Mouse (Mus musculus): ENCODE measurements around the gene Gmpr2. TPM values are rescaled to one million over a fixed set of nuclear protein-coding genes. Genes with fewer than 3 reads are reported as not detected.

Gene Gmpr2
- 10 to 100 TPM; 41.6 to 61.3 TPM for polyA plus RNA-seq (2017; shearing (Covaris generic))

DNA sequence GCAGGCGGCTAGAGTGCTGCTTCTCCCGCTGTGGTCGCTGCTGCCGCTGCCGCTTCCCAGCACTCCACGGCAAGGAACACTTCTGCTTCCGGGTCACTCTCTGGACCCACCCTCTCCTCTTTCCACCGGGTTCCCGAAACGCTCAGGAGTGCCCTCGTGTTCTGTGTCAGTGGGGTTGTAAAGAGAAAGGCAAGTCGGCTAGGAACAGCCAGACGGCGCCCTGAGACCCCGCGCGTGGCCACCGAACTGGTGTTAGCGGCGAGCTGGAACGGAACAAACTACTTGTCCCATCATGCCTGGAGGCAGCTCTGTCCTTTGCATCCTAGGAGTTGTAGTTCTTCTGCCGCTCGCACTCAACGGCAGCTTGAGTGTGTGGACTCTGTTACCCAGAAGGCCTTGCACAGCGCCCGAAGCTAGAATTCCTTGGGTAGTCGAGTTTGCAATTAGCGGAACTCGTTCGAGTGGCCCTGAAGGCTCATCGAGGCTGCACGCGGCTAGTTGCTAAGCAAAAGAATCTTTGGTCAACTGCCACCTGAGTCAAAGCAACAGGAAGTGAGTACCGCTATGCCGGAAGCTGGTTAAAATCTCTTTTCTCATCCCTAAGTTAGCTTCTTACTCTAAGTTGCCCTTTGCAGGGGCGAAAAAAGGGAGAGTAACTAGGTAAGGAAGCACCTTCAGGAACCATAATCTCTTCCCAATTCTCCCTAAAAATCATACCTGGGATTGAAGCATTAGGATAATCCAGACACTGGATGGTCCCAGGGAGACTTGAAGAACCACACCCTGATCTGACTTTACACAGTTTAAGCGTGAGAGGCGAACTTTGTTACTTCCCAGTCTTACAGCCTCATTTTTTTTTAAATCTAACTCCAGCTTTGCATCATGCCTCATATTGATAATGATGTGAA lies at the start of gene Gmpr2, which contains the start of gene Nedd8:
TSS of gene Gmpr2 (plus strand) at position 109 of the 908 bp plus-strand sequence.
TSS of gene Nedd8 (minus strand) at position 292 of the 908 bp plus-strand sequence.

DNA sequence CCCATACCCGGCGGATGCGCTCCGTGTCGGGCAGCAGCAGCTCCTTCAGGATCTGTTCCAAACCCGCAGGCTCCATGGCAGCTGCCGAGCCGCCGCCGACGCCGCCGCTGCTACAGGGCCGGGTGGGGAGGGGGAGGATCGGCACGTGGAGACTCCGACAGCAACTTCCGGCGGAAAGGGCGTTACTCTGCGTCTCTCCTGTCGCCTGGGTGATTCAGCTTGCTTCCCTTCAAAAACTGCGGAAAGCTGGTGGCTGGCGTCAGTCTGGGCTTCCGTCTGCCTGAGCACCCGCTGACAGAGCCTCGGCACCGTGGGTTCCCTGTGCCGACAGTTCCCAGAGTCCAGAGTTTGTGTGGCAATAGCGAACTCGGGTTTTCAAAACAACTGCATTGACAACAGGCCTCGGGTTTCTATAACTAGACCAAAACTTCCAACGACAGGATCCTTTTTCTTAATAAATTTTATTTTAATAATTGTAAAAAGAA lies 36.2 kb upstream of the Gmpr2 start, which contains the start of gene Ipo4:
TSS of gene Ipo4 (minus strand) at position 435 of the 485 bp plus-strand sequence.

DNA sequence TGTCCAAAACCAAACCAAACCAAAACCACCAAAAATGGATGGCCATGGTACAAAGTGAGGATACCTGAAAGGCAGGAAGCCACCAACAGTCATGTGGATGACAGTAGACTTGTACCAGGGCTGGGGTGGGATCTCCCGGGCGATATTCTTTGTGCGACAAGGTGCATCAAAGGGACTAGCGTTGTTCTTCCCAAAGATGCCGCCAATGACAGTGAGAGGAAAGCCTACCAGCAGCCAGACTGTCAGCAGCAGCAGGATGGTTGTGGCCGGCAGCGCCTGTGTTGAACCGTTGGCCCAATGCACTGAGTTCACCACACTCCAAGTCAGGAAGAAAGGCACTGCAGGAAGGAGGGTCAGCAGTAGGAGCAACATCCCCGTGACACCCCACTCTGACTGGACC lies 33.9 kb upstream of the Gmpr2 start, which contains the start of gene Gm49378:
TSS of gene Gm49378 (minus strand) at position 101 of the 400 bp plus-strand sequence.

DNA sequence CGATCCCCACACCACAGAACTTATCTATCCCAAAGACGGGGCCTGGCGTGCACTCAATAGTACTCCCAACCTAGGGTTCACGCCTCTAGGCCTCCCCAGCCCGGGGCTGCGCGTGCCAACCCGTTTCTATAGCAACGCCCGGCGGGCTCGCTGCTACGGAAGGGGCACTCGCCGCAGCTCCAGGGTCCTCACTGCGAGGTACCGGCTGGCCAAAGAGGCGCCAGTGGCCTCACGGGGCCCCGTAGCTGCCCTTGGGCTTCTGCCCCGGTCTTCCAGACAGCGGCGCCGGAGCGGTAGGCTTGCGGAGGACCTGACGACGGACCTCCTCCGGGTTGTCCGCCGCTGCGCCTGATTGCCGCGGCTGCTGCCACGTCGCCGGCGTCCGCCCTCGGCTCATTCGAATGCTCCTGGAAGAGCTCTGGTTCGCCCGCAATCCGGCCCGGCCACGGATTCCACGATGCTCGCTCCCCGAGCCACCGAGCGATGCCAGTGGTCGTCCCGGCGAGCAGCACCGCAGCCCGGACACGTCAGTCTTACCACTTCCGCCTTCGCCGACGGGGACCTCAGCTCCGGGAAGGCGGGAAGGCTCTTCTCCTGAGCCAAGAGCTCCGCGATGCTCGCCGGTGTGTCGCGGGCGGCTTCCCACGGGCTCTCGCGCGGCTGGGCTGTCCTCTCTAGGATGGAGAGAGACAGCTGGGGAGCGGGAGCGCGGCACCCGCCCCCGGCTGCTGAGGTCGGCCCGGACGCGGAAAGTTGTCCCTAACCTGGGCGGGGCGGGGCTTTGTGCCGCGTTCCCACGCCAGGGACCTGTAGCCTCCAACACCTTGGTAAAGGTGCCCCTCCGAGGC lies 28.5 kb upstream of the Gmpr2 start, which contains the start of gene Tm9sf1:
TSS of gene Tm9sf1 (minus strand) at position 747 of the 848 bp plus-strand sequence.

DNA sequence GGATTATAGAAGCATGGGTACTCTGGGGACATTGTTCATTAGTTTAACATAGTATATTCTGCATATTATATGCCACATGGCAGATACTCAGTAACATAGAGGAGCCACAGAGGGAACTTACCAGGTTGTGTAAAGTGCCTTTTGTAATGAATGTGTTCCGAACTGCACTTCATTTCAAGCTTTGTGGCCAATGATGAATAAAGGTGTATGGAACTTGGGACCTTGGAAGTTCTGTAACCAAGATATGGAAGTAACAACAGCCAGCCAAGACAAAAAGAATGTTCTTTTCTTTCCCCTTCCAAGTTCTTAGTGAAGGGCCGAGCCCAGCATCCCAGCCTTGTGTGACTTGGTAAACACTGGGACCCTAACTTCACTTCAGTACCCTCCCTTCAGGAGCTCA lies 21.9 kb upstream of the Gmpr2 start, which contains the start of gene Tssk4:
TSS of gene Tssk4 (plus strand) at position 301 of the 400 bp plus-strand sequence.

DNA sequence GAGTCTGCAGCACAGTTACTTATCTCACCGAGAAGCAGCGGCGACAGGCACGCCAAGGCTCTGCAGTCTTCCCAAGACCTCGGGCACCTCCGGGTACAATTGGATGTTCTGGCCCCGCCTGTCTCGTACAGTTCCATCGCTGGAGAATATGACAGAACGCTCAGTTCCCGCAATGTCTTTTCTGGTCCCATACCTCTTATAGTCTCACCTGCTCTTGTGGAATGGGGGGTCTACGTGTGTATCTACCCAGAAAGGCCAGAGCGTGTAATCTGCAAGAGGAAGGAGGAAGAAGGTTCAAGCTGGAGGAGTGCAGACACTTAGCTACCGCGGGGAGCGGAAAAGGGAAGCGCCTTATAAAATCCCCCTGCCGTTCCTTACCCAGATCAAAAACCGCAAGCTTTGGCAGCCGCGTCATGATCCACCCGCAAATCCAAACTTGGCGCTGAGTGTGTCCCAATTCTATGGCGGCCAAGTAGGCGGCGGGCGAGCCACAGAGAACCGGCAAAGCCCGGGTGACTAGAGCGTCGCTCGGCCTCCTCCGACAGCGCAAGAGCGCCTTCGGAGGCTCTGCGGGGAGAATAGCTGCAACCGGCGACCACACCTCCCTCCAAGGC lies 11.7 kb upstream of the Gmpr2 start, which contains the start of gene Mdp1:
TSS of gene Mdp1 (minus strand) at position 549 of the 614 bp plus-strand sequence.

DNA sequence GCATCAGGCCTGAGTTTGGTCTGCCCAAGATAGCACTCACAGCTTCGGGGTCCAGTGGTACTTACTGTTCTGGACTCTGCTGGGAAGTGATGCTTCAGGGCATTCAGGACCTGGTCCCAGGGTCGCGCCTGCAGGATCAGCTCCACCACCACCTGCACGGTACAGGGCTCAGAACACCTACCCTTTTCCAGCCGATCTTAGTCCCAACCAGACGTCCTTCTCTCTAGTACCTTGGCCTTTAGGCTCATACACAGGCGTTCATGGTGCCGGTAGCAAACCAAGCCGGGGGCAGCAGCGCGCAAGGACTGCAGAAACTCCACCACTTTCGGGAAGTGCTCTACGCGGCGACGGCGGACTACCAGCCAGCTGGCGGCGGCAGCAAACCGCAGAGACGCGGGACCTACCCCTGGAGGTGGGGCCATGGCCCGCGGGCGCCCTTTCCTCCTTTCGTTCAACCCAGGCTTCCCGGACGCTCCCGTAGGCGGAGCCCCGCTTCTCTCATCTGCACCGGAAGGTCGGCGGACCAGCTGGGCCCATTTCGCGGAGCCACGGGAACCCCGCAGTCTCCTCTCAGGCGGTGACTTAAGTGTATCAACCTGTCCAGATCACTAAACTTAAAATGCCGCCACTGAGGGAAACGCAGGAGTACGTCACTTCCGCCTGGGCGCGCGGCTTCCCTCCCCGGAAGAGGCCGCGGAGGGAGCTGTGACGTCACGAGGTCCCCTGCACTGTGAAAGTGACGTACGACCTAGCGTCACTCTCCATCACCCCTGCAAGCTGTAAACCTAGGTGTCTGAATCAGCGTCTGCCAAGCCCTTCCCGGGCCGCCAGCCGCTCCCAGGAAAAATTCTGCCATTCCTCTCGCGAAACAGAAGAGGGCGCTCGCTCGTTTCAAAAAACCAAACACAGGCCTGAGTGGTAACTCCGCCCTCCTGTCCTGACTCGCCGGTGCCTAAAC lies 9.7 kb downstream of the Gmpr2 start, which contains the start of gene Tinf2:
TSS of gene Tinf2 (minus strand) at position 661 of the 958 bp plus-strand sequence.

DNA sequence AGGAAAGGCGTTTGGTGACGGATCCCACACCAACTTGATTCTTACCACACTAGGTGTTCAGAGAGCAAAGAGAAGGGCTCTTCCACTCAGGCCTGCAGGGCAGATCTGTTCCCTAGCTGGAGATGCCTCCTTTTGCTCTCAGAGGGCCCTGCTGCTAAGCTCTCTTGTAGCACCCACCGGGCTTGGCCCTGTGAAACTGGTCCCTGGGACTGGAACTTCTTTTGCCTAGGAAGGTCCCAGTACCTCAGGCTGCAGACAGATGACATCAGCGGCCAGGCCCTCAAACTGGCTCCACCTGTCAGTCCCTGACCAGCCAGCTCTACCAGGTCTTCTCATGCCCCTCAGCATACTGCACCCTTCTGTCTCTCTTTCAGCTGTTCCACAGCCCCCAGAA lies 42.0 kb downstream of the Gmpr2 start, which contains the start of gene Tgm1:
TSS of gene Tgm1 (minus strand) at position 198 of the 394 bp plus-strand sequence.

DNA sequence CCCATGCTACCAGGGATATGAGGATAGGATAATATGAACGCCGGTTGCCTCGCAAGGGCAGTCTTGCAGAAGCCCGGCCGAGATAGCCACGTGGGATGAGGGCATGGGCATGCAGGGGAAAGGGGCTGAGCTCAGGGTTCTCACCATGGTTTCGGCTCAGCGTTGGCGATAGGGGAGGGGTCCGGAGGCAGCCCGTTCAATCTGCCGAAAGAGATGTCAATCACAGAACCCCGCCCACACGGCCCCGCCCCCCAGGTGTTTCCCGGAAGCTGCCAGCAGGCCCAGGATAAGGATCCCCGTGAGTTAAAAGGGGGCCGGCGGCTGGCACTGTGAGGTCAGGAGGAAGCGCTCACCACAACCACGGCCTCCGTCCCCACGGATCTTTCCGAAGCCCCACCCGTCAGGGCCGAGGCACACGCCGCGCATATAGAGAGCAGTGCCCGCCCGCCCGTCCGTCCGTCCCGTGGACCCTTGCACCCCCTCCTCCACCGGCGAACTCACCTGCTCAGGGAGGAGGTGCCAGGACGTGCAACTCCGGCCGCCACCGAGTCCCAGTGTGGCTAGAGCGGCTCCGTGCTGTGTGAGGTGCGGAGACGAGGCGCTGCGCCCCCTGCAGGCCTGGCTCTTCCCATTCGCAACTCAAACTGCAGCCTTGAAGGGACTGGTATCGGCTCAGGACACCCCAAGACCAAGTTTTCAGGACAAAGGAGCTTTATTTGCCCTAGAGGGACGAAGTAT lies 50.1 kb downstream of the Gmpr2 start, which contains the start of gene Rabggta:
TSS of gene Rabggta (minus strand) at position 564 of the 738 bp plus-strand sequence.

Other genes starting within 250 kb of the Gmpr2 start
- gene Dhrs4, start 193.2 kb upstream of the Gmpr2 start, polyA plus RNA-seq (2017; shearing (Covaris generic)): 10 to 100 TPM; 35.9 to 39.8 TPM
- 1 to 10 TPM in 1 of 2 experiments, under 1 TPM in 1; 0.57 to 3.5 TPM for gene Carmil3, start 181.3 kb upstream of the Gmpr2 start, polyA plus RNA-seq (2017; shearing (Covaris generic))
- gene Cpne6, start 161.5 kb upstream of the Gmpr2 start, polyA plus RNA-seq (2017; shearing (Covaris generic)): 1 to 10 TPM in 1 of 2 experiments, under 1 TPM in 1; 0.18 to 1.1 TPM
- 1 to 10 TPM in 1 of 2 experiments, under 1 TPM in 1; 0.36 to 1.6 TPM for gene Nrl, start 147.0 kb upstream of the Gmpr2 start, polyA plus RNA-seq (2017; shearing (Covaris generic))
- 10 to 100 TPM; 21.5 to 51.6 TPM for gene Pck2, start 131.7 kb upstream of the Gmpr2 start, polyA plus RNA-seq (2017; shearing (Covaris generic))
- 100 to 1,000 TPM; 141 to 145 TPM for gene Dcaf11, start 111.9 kb upstream of the Gmpr2 start, polyA plus RNA-seq (2017; shearing (Covaris generic))
- 1 to 10 TPM; 4.4 to 6.9 TPM for gene A730061H03Rik, start 111.5 kb upstream of the Gmpr2 start, polyA plus RNA-seq (2017; shearing (Covaris generic))
- not detected for gene Fitm1, start 96.3 kb upstream of the Gmpr2 start, polyA plus RNA-seq (2017; shearing (Covaris generic))
- 1,000 to 10,000 TPM; 1,004 to 1,125 TPM for gene Psme1, start 93.8 kb upstream of the Gmpr2 start, polyA plus RNA-seq (2017; shearing (Covaris generic))
- 10 to 100 TPM; 32.7 to 34.1 TPM for gene Emc9, start 86.6 kb upstream of the Gmpr2 start, polyA plus RNA-seq (2017; shearing (Covaris generic))
- gene Psme2, start 80.8 kb upstream of the Gmpr2 start, polyA plus RNA-seq (2017; shearing (Covaris generic)): 100 to 1,000 TPM; 686 to 830 TPM
- 10 to 100 TPM; 61.0 to 75.2 TPM for gene Rnf31, start 80.2 kb upstream of the Gmpr2 start, polyA plus RNA-seq (2017; shearing (Covaris generic))
- gene Irf9, start 68.4 kb upstream of the Gmpr2 start, polyA plus RNA-seq (2017; shearing (Covaris generic)): 100 to 1,000 TPM; 149 to 175 TPM
- gene Rec8, start 53.9 kb upstream of the Gmpr2 start, polyA plus RNA-seq (2017; shearing (Covaris generic)): 10 to 100 TPM in 1 of 2 experiments, 1 to 10 TPM in 1; 2.7 to 16.9 TPM
- 10 to 100 TPM; 50.2 to 65.2 TPM for gene Ipo4, start 36.0 kb upstream of the Gmpr2 start, polyA plus RNA-seq (2017; shearing (Covaris generic))
- gene Gm49378, start 34.0 kb upstream of the Gmpr2 start, polyA plus RNA-seq (2017; shearing (Covaris generic)): 1 to 10 TPM; 1.4 to 3.0 TPM
- 10 to 100 TPM; 73.1 to 82.7 TPM for gene Tm9sf1, start 28.1 kb upstream of the Gmpr2 start, polyA plus RNA-seq (2017; shearing (Covaris generic))
- 1 to 10 TPM; 1.4 to 2.1 TPM for gene Tssk4, start 21.8 kb upstream of the Gmpr2 start, polyA plus RNA-seq (2017; shearing (Covaris generic))
- gene Mdp1, start 11.4 kb upstream of the Gmpr2 start, polyA plus RNA-seq (2017; shearing (Covaris generic)): 100 to 1,000 TPM in 1 of 2 experiments, 10 to 100 TPM in 1; 97.3 to 101 TPM
- gene Nedd8, start 183 bp downstream of the Gmpr2 start, polyA plus RNA-seq (2017; shearing (Covaris generic)): 100 to 1,000 TPM; 358 to 380 TPM
- 10 to 100 TPM; 57.8 to 66.2 TPM for gene Tinf2, start 9.9 kb downstream of the Gmpr2 start, polyA plus RNA-seq (2017; shearing (Covaris generic))
- gene Tgm1, start 42.0 kb downstream of the Gmpr2 start, polyA plus RNA-seq (2017; shearing (Covaris generic)): under 1 TPM; 0.14 to 0.76 TPM
- gene Rabggta, start 50.3 kb downstream of the Gmpr2 start, polyA plus RNA-seq (2017; shearing (Covaris generic)): 10 to 100 TPM; 54.5 to 89.6 TPM
- 10 to 100 TPM; 21.9 to 45.9 TPM for gene Dhrs1, start 73.7 kb downstream of the Gmpr2 start, polyA plus RNA-seq (2017; shearing (Covaris generic))
- gene Nop9, start 73.8 kb downstream of the Gmpr2 start, polyA plus RNA-seq (2017; shearing (Covaris generic)): 10 to 100 TPM; 45.0 to 53.1 TPM
- not detected for gene Cideb, start 86.5 kb downstream of the Gmpr2 start, polyA plus RNA-seq (2017; shearing (Covaris generic))
- 1 to 10 TPM in 1 of 2 experiments, under 1 TPM in 1; 0.35 to 1.1 TPM for gene Ltb4r2, start 89.5 kb downstream of the Gmpr2 start, polyA plus RNA-seq (2017; shearing (Covaris generic))
- gene Ltb4r1, start 94.0 kb downstream of the Gmpr2 start, polyA plus RNA-seq (2017; shearing (Covaris generic)): 10 to 100 TPM in 1 of 2 experiments, 1 to 10 TPM in 1; 1.2 to 10.9 TPM
- under 1 TPM; 0.04 to 0.45 TPM for gene Adcy4, start 112.2 kb downstream of the Gmpr2 start, polyA plus RNA-seq (2017; shearing (Covaris generic))
- gene Ripk3, start 116.9 kb downstream of the Gmpr2 start, polyA plus RNA-seq (2017; shearing (Covaris generic)): 10 to 100 TPM; 62.4 to 75.6 TPM
- 1 to 10 TPM in 1 of 2 experiments, not detected in 1; 1.6 TPM for gene Nfatc4, start 151.2 kb downstream of the Gmpr2 start, polyA plus RNA-seq (2017; shearing (Covaris generic))
- 1 to 10 TPM in 1 of 2 experiments, under 1 TPM in 1; 0.22 to 1.5 TPM for gene Nynrin, start 182.1 kb downstream of the Gmpr2 start, polyA plus RNA-seq (2017; shearing (Covaris generic))
- under 1 TPM; 0.33 to 0.48 TPM for gene Cbln3, start 212.5 kb downstream of the Gmpr2 start, polyA plus RNA-seq (2017; shearing (Covaris generic))
- gene Khnyn, start 213.0 kb downstream of the Gmpr2 start, polyA plus RNA-seq (2017; shearing (Covaris generic)): 10 to 100 TPM; 67.6 to 78.9 TPM
- gene Sdr39u1, start 228.4 kb downstream of the Gmpr2 start, polyA plus RNA-seq (2017; shearing (Covaris generic)): 10 to 100 TPM; 72.3 to 79.5 TPM

Measured in inflammation-experienced regulatory T-cells (primary cell).